Mouse (Mus musculus): ENCODE measurements around the gene Plcl1. TPM values are rescaled to one million over a fixed set of nuclear protein-coding genes. Genes with fewer than 3 reads are reported as not detected.
A peak's percentile ranks its signal among the peaks of the same experiment; 100 is the strongest.

Gene Plcl1
- polyA plus RNA-seq, 1 experiment from 2014 or later, result 2.1 TPM

GRCm38 (mm10) chr1:55427607-55428006 is 21.9 kb downstream of the Plcl1 start:
- Histone ChIP-seq H3K9me3 (ENCODE audit: control insufficient read depth, low read length) (no peaks in the 10 kb centered on the region), H3K27ac (ENCODE audit: low read depth) (no peak overlapping the region), H3K4me1 (replicated peaks; ENCODE audit: control insufficient read depth, insufficient read depth, low read length) (peaks cover 2% of the 10 kb centered on the region; the same call in 1 of the 2 replicates), H3K4me2 (ENCODE audit: low read length) (no peak overlapping the region), H3K4me3 (ENCODE audit: low read depth, low read length) (no peak overlapping the region), H3K9ac (ENCODE audit: low read length) (no peak overlapping the region), H3K27me3 (replicated peaks; ENCODE audit: control insufficient read depth, insufficient read depth, low read length) (no peaks in the 10 kb centered on the region), H3K36me3 (ENCODE audit: control insufficient read depth, insufficient read depth, low read length) (no peaks in the 10 kb centered on the region)
- 72% methylated on average over 2 of the region's 2 CpGs for WGBS
- no peak for DNase-seq (ENCODE audit: low spot score)
- no peak for ATAC-seq (replicated peaks; ENCODE audit: low FRiP score, low TSS enrichment, low read depth)

- H3K9me3 ChIP-seq (ENCODE audit: control insufficient read depth, low read length), result no peaks in the 10 kb centered on the region
- DNase-seq (ENCODE audit: low spot score), result no peak
These were observed 23.3 kb downstream of the Plcl1 start for GRCm38 (mm10) chr1:55429051-55429450.

GRCm38 (mm10) chr1:55429708-55430107 is 24.0 kb downstream of the Plcl1 start:
- ATAC-seq (replicated peaks; ENCODE audit: low FRiP score, low TSS enrichment, low read depth) (no peak), DNase-seq (ENCODE audit: low spot score) (no peak)
- Histone ChIP-seq H3K36me3 (ENCODE audit: control insufficient read depth, insufficient read depth, low read length) (no peaks in the 10 kb centered on the region), H3K4me3 (ENCODE audit: low read depth, low read length) (no peak overlapping the region), H3K27ac (ENCODE audit: low read depth) (no peak overlapping the region), H3K27me3 (replicated peaks; ENCODE audit: control insufficient read depth, insufficient read depth, low read length) (no peaks in the 10 kb centered on the region), H3K9me3 (ENCODE audit: control insufficient read depth, low read length) (no peaks in the 10 kb centered on the region), H3K9ac (ENCODE audit: low read length) (no peak overlapping the region), H3K4me2 (ENCODE audit: low read length) (no peak overlapping the region), H3K4me1 (replicated peaks; ENCODE audit: control insufficient read depth, insufficient read depth, low read length) (peaks cover 6% of the 10 kb centered on the region; the same call in 1 of the 2 replicates)
- WGBS, result 98% methylated on average over 1 of the region's 1 CpGs

More at GRCm38 (mm10) chr1:55429051-55429450, 23.3 kb downstream of the Plcl1 start:
- H3K4me2 ChIP-seq (ENCODE audit: low read length), result no peak overlapping the region
- H3K4me1 ChIP-seq (replicated peaks; ENCODE audit: control insufficient read depth, insufficient read depth, low read length), result peaks cover 6% of the 10 kb centered on the region; the same call in 1 of the 2 replicates
- no peak overlapping the region for H3K4me3 ChIP-seq (ENCODE audit: low read depth, low read length)
- 87% methylated on average over 2 of the region's 2 CpGs for WGBS
- ATAC-seq (replicated peaks; ENCODE audit: low FRiP score, low TSS enrichment, low read depth), result no peak
- H3K36me3 ChIP-seq (ENCODE audit: control insufficient read depth, insufficient read depth, low read length), result no peaks in the 10 kb centered on the region
- H3K27me3 ChIP-seq (replicated peaks; ENCODE audit: control insufficient read depth, insufficient read depth, low read length), result no peaks in the 10 kb centered on the region
- no peak overlapping the region for H3K27ac ChIP-seq (ENCODE audit: low read depth)
- no peak overlapping the region for H3K9ac ChIP-seq (ENCODE audit: low read length)

GRCm38 (mm10) chr1:55430587-55430986 is 24.9 kb downstream of the Plcl1 start:
- no peak overlapping the region for H3K27ac ChIP-seq (ENCODE audit: low read depth)
- no peaks in the 10 kb centered on the region for H3K36me3 ChIP-seq (ENCODE audit: control insufficient read depth, insufficient read depth, low read length)
- H3K9me3 ChIP-seq (ENCODE audit: control insufficient read depth, low read length), result no peaks in the 10 kb centered on the region
- ATAC-seq (replicated peaks; ENCODE audit: low FRiP score, low TSS enrichment, low read depth) (no peak), DNase-seq (ENCODE audit: low spot score) (no peak)
- 90% methylated on average over 3 of the region's 3 CpGs for WGBS
- no peaks in the 10 kb centered on the region for H3K27me3 ChIP-seq (replicated peaks; ENCODE audit: control insufficient read depth, insufficient read depth, low read length)
- peaks cover 6% of the 10 kb centered on the region; the same call in 1 of the 2 replicates for H3K4me1 ChIP-seq (replicated peaks; ENCODE audit: control insufficient read depth, insufficient read depth, low read length)
- no peak overlapping the region for H3K9ac ChIP-seq (ENCODE audit: low read length)
- H3K4me2 ChIP-seq (ENCODE audit: low read length), result no peak overlapping the region
- no peak overlapping the region for H3K4me3 ChIP-seq (ENCODE audit: low read depth, low read length)

GRCm38 (mm10) chr1:55436589-55436988 is 30.9 kb downstream of the Plcl1 start:
- 42% methylated on average over 5 of the region's 5 CpGs for WGBS
- peak overlapping the region; percentile 30 for H3K4me2 ChIP-seq (ENCODE audit: low read length)
- H3K9ac ChIP-seq (ENCODE audit: low read length), result no peak overlapping the region
- H3K4me3 ChIP-seq (ENCODE audit: low read depth, low read length), result no peak overlapping the region
- no peaks in the 10 kb centered on the region for H3K36me3 ChIP-seq (ENCODE audit: control insufficient read depth, insufficient read depth, low read length)
- H3K27me3 ChIP-seq (replicated peaks; ENCODE audit: control insufficient read depth, insufficient read depth, low read length), result no peaks in the 10 kb centered on the region
- H3K9me3 ChIP-seq (ENCODE audit: control insufficient read depth, low read length), result no peaks in the 10 kb centered on the region
- peaks cover 13% of the 10 kb centered on the region for H3K4me1 ChIP-seq (replicated peaks; ENCODE audit: control insufficient read depth, insufficient read depth, low read length)
- H3K27ac ChIP-seq (ENCODE audit: low read depth), result no peak overlapping the region
- DNase-seq (ENCODE audit: low spot score) (no peak), ATAC-seq (replicated peaks; ENCODE audit: low FRiP score, low TSS enrichment, low read depth) (no peak)

- WGBS, result 42% methylated on average over 8 of the region's 8 CpGs
- peak overlapping the region; percentile 30 for H3K4me2 ChIP-seq (ENCODE audit: low read length)
- no peak for DNase-seq (ENCODE audit: low spot score)
These were observed 31.4 kb downstream of the Plcl1 start for GRCm38 (mm10) chr1:55437095-55437494.

GRCm38 (mm10) chr1:55438617-55439016 is 32.9 kb downstream of the Plcl1 start:
- 63% methylated on average over 4 of the region's 4 CpGs for WGBS
- no peak overlapping the region for H3K9ac ChIP-seq (ENCODE audit: low read length)
- H3K27me3 ChIP-seq (replicated peaks; ENCODE audit: control insufficient read depth, insufficient read depth, low read length), result no peaks in the 10 kb centered on the region
- no peak overlapping the region for H3K4me3 ChIP-seq (ENCODE audit: low read depth, low read length)
- no peak for DNase-seq (ENCODE audit: low spot score)
- H3K4me2 ChIP-seq (ENCODE audit: low read length), result no peak overlapping the region
- H3K36me3 ChIP-seq (ENCODE audit: control insufficient read depth, insufficient read depth, low read length), result no peaks in the 10 kb centered on the region
- peaks cover 8% of the 10 kb centered on the region for H3K4me1 ChIP-seq (replicated peaks; ENCODE audit: control insufficient read depth, insufficient read depth, low read length)
- no peaks in the 10 kb centered on the region for H3K9me3 ChIP-seq (ENCODE audit: control insufficient read depth, low read length)
- no peak overlapping the region for H3K27ac ChIP-seq (ENCODE audit: low read depth)
- ATAC-seq (replicated peaks; ENCODE audit: low FRiP score, low TSS enrichment, low read depth), result no peak

More at GRCm38 (mm10) chr1:55437095-55437494, 31.4 kb downstream of the Plcl1 start:
- no peak overlapping the region for H3K4me3 ChIP-seq (ENCODE audit: low read depth, low read length)
- H3K27ac ChIP-seq (ENCODE audit: low read depth), result no peak overlapping the region
- ATAC-seq (replicated peaks; ENCODE audit: low FRiP score, low TSS enrichment, low read depth), result no peak
- H3K27me3 ChIP-seq (replicated peaks; ENCODE audit: control insufficient read depth, insufficient read depth, low read length), result no peaks in the 10 kb centered on the region
- no peaks in the 10 kb centered on the region for H3K36me3 ChIP-seq (ENCODE audit: control insufficient read depth, insufficient read depth, low read length)
- no peaks in the 10 kb centered on the region for H3K9me3 ChIP-seq (ENCODE audit: control insufficient read depth, low read length)
- no peak overlapping the region for H3K9ac ChIP-seq (ENCODE audit: low read length)
- peaks cover 13% of the 10 kb centered on the region for H3K4me1 ChIP-seq (replicated peaks; ENCODE audit: control insufficient read depth, insufficient read depth, low read length)

- no peaks in the 10 kb centered on the region for H3K9me3 ChIP-seq (ENCODE audit: control insufficient read depth, low read length)
- H3K27me3 ChIP-seq (replicated peaks; ENCODE audit: control insufficient read depth, insufficient read depth, low read length), result no peaks in the 10 kb centered on the region
- no peak overlapping the region for H3K4me2 ChIP-seq (ENCODE audit: low read length)
- ATAC-seq (replicated peaks; ENCODE audit: low FRiP score, low TSS enrichment, low read depth) (no peak), DNase-seq (ENCODE audit: low spot score) (no peak)
- no peaks in the 10 kb centered on the region for H3K36me3 ChIP-seq (ENCODE audit: control insufficient read depth, insufficient read depth, low read length)
- H3K9ac ChIP-seq (ENCODE audit: low read length), result no peak overlapping the region
- WGBS, result 76% methylated on average over 6 of the region's 6 CpGs
- H3K27ac ChIP-seq (ENCODE audit: low read depth), result no peak overlapping the region
- no peaks in the 10 kb centered on the region for H3K4me1 ChIP-seq (replicated peaks; ENCODE audit: control insufficient read depth, insufficient read depth, low read length)
- H3K4me3 ChIP-seq (ENCODE audit: low read depth, low read length), result no peak overlapping the region
These were observed 39.4 kb downstream of the Plcl1 start for GRCm38 (mm10) chr1:55445043-55445688.

GRCm38 (mm10) chr1:55445689-55446044 is 39.9 kb downstream of the Plcl1 start:
- H3K9ac ChIP-seq (ENCODE audit: low read length), result no peak overlapping the region
- no peaks in the 10 kb centered on the region for H3K4me1 ChIP-seq (replicated peaks; ENCODE audit: control insufficient read depth, insufficient read depth, low read length)
- DNase-seq (ENCODE audit: low spot score), result no peak
- no peaks in the 10 kb centered on the region for H3K27me3 ChIP-seq (replicated peaks; ENCODE audit: control insufficient read depth, insufficient read depth, low read length)
- H3K4me2 ChIP-seq (ENCODE audit: low read length), result no peak overlapping the region
- ATAC-seq (replicated peaks; ENCODE audit: low FRiP score, low TSS enrichment, low read depth), result no peak
- H3K4me3 ChIP-seq (ENCODE audit: low read depth, low read length), result no peak overlapping the region
- H3K36me3 ChIP-seq (ENCODE audit: control insufficient read depth, insufficient read depth, low read length), result no peaks in the 10 kb centered on the region
- 28% methylated on average over 3 of the region's 3 CpGs for WGBS
- no peaks in the 10 kb centered on the region for H3K9me3 ChIP-seq (ENCODE audit: control insufficient read depth, low read length)
- no peak overlapping the region for H3K27ac ChIP-seq (ENCODE audit: low read depth)

All from intestine, embryonic 14.5 days (tissue).